ENCODE assay signal across 7 mouse cellular contexts in the genomic region with DNA sequence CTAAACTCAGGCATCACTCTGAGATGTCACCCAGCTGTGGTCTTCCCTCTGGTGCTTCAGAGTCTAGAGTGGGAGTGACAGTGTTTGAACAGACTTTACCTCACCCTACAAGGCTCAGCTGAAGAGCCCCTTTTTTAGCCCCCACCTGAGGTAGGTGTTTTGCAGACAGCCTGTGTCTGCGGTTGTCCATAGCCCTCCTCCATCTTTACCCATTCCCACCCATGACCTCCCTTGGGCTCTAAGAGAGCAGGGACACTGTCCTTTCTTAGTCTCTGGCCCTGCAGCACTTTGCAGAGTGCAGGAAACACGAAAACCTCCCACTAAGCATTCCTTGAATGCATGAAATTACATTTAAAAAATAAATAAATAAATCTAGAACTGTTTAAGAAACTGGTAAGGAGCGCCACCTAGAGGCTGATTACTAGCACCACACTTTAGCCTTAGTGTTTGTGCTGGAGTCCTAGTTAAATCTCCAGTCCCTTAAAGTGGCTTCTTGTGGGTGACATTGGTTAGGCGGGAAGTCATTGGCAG.
A peak's percentile ranks its signal among the peaks of the same experiment; 100 is the strongest.
DNase-seq lines count a peak whose midpoint lies in the region; ATAC-seq lines count a peak whose summit lies in the region.

No protein-coding gene starts in this region.

- intact Hi-C loops in heart, postnatal 14 days (cut with DNase I) = loop anchor here (1.0 to 5.0 kb wide), 2 partner anchors 131 to 287 kb away; no protein-coding TSS in a partner anchor

- peak; percentile 24 to 32 for DNase-seq in B cell, adult 2 months
- DNase-seq in MN1 (ENCODE audit: low spot score) = peak; percentile 59
- peak; percentile 23 to 66 for DNase-seq in heart, postnatal 14 days
- peak; percentile 60 to 75 for DNase-seq in kidney, postnatal 25 days
- peak; percentile 62 for DNase-seq in lung, postnatal 25 days (ENCODE audit: low spot score)
- DNase-seq in skeletal muscle tissue, adult 2 months (ENCODE audit: low read depth, low spot score) = peak; percentile 56

- peak; percentile 64; the same call in 1 of the 2 replicates for ATAC-seq in common myeloid progenitor, adult 5-6 weeks (replicated peaks; ENCODE audit: low read depth, poor library complexity, severe bottlenecking)

Comparison
In these comparisons a context has a peak if more than half of its experiments do, and no peak if none do; other contexts are left out.
1. Peak in every context shown above with its lines: DNase-seq and ATAC-seq.